Mouse (Mus musculus) neural tube, postnatal 0 days (tissue): ENCODE data around the gene Olfr221. TPM values are rescaled to one million over a fixed set of nuclear protein-coding genes. Genes with fewer than 3 reads are reported as not detected.

ENCODE experiments used
- polyA plus RNA-seq: library from polyadenylated mRNA; unstranded; fragments of >200 nt; fragmentation: Nextera tagmentation; extraction: Ambion mirVana; gene quantifications from 2 replicates; pipeline ENCODE4 v1.2.1, GENCODE M21; 2015

Olfr221 gene
- polyA plus RNA-seq = not detected in 2 replicates

DNA sequence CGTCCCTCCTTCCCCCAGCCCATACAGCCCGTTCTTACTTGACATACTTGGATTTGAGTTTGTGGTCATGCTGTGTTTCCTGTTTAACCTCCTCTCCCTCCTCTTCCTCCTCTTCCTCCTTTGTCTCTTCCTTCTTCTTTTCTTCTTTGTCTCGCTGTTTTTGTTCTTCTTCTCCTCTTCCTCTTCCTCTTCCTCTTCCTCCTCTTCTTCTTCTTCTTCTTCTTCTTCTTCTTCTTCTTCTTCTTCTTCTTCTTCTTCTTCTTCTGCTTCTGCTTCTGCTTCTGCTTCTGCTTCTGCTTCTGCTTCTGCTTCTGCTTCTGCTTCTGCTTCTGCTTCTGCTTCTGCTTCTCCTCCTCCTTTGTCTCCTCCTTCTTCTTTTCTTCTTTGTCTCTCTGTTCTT is at the start of gene Olfr221:
TSS of gene Olfr221 (minus strand) at position 101 of the 400 bp plus-strand sequence.

DNA sequence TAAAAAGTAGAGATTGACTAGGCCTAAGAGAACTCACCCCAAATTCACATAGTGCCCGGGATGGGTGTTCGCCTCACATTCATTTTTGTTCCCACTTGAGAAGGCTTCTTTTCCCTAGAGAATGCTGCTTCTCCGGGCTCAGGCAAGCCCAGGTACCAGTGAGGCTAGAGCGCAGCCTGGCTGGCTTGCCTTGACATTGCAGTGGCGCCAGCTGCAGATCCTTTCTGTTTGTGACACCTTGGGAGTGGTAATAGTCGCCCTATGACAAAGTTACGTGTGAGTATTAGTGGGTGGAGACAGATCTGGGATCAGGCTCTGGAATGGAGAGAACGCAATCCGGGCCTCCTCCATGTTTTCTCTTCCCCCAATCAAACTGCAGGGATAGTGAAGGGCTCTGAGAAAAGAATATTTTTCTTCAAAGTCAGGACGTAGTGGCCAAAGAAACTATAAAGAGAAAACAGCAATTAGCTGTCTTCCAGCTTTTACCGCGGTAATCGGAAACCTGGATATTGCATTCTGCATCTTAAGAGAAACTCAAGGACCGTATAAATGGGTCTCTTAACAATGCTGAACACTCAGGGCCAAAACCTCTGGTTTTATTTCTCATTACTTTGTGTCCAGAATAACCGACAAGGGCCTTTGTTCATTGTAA is 21.6 kb downstream of the Olfr221 start, which contains the start of gene Zfp219:
TSS of gene Zfp219 (minus strand) at position 248 of the 652 bp plus-strand sequence.

GRCm38 (mm10) chr14:52015445-52016100 is 26.7 kb downstream of the Olfr221 start, which contains the start of gene Tmem253:
Gene Tmem253, plus strand, starts transcription at chr14:52015658.

DNA sequence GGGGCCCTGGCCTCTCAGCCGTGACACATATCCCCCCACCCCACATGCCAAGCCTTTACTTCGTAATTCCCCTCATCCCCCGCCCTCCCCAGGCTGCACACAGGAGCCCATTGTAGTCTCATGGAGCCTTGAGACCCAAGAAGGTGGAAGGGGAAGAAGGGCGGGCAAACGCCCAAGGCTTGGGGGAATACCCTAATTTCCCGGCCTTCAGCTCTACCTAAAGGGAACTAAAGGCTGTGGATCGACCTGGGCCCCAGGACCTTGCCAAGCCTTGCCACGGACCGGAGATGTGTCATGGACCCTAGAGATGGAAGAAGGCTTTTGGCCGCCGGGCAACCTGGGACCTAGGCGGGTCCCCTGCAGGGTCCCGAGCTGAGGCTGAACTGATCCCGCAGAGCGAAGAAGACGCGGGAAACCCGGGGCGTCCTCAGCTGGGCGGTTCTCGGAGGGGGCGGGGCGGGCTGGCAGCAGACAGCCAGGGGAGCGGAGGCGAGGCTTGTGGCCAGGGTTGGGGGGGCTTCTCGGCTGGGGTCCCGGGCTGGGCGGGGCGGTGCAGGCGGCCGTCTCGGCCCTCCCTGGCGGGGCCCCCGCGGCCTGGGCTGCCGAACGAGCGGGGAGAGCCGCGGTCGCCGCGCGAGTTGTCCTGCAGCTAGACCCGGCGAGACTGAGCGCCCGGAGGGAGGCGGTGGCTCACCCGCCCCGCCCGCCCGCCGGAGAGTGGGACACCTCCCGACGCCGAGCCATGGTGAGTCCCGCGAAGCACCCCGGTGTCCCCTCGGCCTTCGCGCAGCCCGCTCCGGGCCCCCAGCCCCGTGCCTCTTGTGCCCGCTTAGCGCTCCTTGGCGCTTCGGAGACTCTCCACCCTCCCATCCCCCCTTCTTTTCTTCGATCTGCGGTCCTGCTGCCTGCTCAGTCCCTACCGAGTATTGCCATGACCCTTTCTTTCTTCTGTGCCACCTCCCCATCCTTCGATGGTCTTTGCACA is 57.7 kb downstream of the Olfr221 start, which contains the start of gene Arhgef40:
TSS of gene Arhgef40 (plus strand) at position 473 of the 985 bp plus-strand sequence.

Other genes starting within 250 kb of the Olfr221 start
- gene AY358078, start 242.4 kb downstream of the Olfr221 start, polyA plus RNA-seq = not detected in 2 replicates
- not detected in 2 replicates for gene Ear6, start 188.8 kb downstream of the Olfr221 start, polyA plus RNA-seq
- 60.3 and 70.4 TPM in 2 replicates for gene Mettl17, start 157.6 kb downstream of the Olfr221 start, polyA plus RNA-seq
- gene Slc39a2, start 149.6 kb downstream of the Olfr221 start, polyA plus RNA-seq = 0.72 and 1.4 TPM in 2 replicates
- 674 and 708 TPM in 2 replicates for gene Ndrg2, start 128.3 kb downstream of the Olfr221 start, polyA plus RNA-seq
- gene Tppp2, start 124.0 kb downstream of the Olfr221 start, polyA plus RNA-seq = not detected in 2 replicates
- gene Rnase13, start 119.7 kb downstream of the Olfr221 start, polyA plus RNA-seq = not detected in 2 replicates
- gene Arhgef40, start 57.7 kb downstream of the Olfr221 start, polyA plus RNA-seq = 65.4 and 73.4 TPM in 2 replicates
- 0.19 and 0.55 TPM in 2 replicates for gene Tmem253, start 26.8 kb downstream of the Olfr221 start, polyA plus RNA-seq
- gene Zfp219, start 21.7 kb downstream of the Olfr221 start, polyA plus RNA-seq = 22.6 and 23.4 TPM in 2 replicates
- 215 and 230 TPM in 2 replicates for gene Hnrnpc, start 61.6 kb upstream of the Olfr221 start, polyA plus RNA-seq
- 36.4 and 40.0 TPM in 2 replicates for gene Rpgrip1, start 68.2 kb upstream of the Olfr221 start, polyA plus RNA-seq
- gene Supt16, start 155.0 kb upstream of the Olfr221 start, polyA plus RNA-seq = 35.4 and 35.9 TPM in 2 replicates
- gene Chd8, start 215.3 kb upstream of the Olfr221 start, polyA plus RNA-seq = 23.2 and 32.0 TPM in 2 replicates
- 40.7 and 41.4 TPM in 2 replicates for gene Tox4, start 236.7 kb upstream of the Olfr221 start, polyA plus RNA-seq
- 31.1 and 39.5 TPM in 2 replicates for gene Rab2b, start 237.1 kb upstream of the Olfr221 start, polyA plus RNA-seq